Mouse (Mus musculus): ENCODE data around the gene Usp43.

Gene Usp43

DNA sequence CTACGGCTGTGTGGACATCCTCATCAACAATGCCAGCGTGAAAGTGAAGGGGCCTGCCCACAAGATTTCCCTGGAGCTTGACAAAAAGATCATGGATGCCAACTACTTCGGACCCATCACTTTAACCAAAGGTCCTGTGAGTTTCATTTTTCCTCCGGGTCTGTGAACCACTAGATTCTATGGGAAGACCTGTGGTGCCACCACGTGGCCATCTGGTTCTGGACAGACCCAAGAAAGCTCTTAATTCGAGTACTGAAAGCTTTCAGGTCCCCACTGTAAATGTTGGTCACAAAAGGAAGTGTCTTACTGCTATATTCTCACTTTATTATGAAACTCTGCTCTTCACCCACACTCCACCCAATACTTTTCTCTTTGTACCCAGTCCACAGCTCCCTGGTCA, 110.4 kb downstream of the Usp43 start:
- DNase-seq (ENCODE audit: low read depth, low spot score), result no peak

DNA sequence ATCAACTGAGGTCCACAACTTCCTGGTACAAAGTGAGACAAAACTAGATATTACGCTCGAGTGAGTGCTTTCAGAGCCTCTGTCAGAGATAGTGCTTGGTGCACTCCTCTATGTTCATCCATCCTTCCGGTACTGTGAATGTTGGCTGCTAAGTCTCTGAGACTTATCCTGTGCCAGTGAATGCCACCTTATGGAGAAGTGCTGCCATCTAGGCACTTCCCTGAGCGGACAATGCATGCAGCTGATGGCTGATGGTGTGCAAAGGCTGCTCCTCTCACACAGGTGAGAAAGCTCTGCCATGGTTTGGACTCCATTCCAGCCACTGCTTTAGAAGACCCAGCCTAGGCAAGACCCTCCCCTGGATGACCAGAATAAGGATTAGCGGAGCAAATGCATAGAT, 113.9 kb downstream of the Usp43 start:
- no peak for DNase-seq (ENCODE audit: low read depth, low spot score)

DNA sequence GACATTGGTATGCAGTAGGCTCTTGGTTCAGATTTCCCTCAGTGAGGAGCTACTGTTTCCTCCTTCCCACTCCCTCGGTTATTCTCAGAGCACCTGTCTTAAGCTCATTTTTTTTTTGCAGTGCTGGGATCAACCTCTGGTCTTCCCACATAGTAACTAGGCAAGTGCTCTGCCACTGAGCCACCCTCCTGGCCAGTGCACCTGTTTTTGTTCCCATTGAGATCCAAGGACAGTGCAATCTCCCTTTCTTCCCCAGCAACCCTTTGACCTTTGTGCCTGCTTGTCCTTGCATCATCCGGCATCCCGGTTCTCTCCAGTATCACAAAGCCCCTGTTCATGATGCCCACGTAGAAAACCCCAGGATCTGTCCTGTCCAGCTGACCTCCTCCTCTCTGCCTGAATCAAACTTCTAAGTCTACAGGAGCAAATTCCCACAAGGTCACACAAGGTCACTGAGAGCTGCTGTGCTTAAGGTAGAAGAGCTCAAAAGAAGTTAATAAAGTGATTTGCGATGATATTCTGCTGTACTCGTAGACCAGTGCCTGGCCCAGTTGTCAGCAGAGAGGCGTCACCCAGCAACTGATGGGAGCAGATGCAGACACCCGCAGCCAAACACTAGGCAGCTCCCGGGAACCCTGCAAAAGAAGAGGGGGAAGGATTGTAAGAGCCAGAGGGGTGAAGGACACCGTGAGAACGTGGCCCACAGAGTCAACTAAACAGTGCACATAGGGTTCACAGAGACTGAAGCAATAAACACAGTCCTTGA, 114.9 kb downstream of the Usp43 start:
- no peak for DNase-seq (ENCODE audit: low read depth, low spot score)

DNA sequence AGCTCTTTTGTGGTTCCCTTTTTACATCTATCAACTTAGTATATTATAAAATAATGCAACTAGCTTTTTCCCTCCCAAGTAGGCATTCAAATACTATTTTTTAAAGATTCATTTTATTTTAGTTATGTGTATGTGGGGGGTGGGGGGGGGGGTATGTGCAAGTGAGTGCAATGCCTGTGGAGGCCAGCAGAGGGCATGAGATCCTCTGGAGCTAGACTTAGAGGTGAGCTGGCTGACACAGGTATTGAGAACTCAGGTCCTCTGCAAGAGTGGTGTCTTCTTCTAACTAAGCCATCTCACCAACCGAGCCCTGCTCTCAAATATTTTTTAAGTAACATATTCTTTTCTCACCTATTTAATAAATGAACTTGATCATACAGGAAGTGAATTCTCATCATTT, 116.4 kb downstream of the Usp43 start:
- DNase-seq (ENCODE audit: low read depth, low spot score), result no peak
